Mouse (Mus musculus) heart, postnatal 0 days (tissue): ENCODE results near the gene Tex33.

Source experiments
- CTCF ChIP-seq: IDR thresholded peaks from 2 replicates; pipeline ENCODE4 v1.5.1; 2016; ENCODE audit warnings: antibody characterized with exemption, control low read depth, low read depth
- EP300 ChIP-seq: IDR thresholded peaks from 2 replicates; pipeline ENCODE4 v1.6.1; 2016; ENCODE audit warnings: antibody characterized with exemption, low read depth

GRCm38 (mm10) chr15:78422046-78422956 lies 26.6 kb upstream of the Tex33 start:
- TF ChIP-seq CTCF, result peak; percentile 85
- TF ChIP-seq EP300, result no peak
